Mouse (Mus musculus): Measurements from ENCODE around the gene Ugt1a6a.
"Not testable (repeated sequence)": the region's sequence is repeated elsewhere in the genome, so short reads cannot be mapped to it uniquely, and the experiment has no call there.

DNA sequence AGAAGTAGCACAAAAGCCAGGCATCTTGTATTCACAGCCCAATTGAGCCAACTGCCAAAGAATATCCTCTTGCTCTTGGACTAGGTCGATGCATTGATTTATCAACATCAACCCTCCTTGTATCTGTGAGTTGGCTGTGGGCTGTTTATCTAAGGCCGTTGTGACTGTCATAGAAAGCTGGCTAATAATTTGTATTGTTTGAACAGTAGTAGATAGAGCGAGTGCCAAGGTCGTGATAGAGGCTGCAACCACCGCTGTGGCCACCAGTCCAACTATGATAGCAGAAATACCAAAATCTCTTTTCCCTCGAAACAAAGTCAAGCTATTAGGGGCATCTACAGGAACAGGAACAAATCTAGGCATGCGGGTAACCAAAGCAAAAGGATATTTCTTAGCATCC, 37.6 kb downstream of the Ugt1a6a start:
- not testable (repeated sequence) for TF ChIP-seq CTCF (IDR thresholded peaks at IDR 0.05; ENCODE audit: low read depth, low read length); POLR2A (IDR thresholded peaks at IDR 0.05; ENCODE audit: borderline replicate concordance, low read depth, low read length)

All from bone marrow macrophage, adult 2 months (primary cell).